Mouse (Mus musculus) myocyte (in vitro differentiated cells): ENCODE data around the gene Miga1.

Experiments used
- MAX ChIP-seq: IDR thresholded peaks from one replicate; pipeline ENCODE4 v1.6.1; 2011; ENCODE audit warnings: low read depth, mild to moderate bottlenecking, control low read depth
- MYOD1 ChIP-seq, 3 experiments: IDR thresholded peaks; one replicate each; pipeline ENCODE4 v1.6.1; 2011; ENCODE audit warnings: control low read depth in 2 of 3, low read depth in 2 of 3, mild to moderate bottlenecking in 2 of 3, moderate library complexity in 1 of 3; ENCODE audit not compliant: insufficient read length in 2 of 3, control insufficient read depth in 1 of 3
- MYOG ChIP-seq, 3 experiments: IDR thresholded peaks; one replicate each; pipeline ENCODE4 v1.6.1; 2011; ENCODE audit warnings: control low read depth in 2 of 3, low read depth in 2 of 3, mild to moderate bottlenecking in 2 of 3; ENCODE audit not compliant: insufficient read length in 2 of 3, control insufficient read depth in 1 of 3, insufficient read depth in 1 of 3
- POLR2A ChIP-seq: IDR thresholded peaks from one replicate; pipeline ENCODE4 v1.6.1; 2011; ENCODE audit warnings: low read depth, mild to moderate bottlenecking, control low read depth, moderate library complexity; ENCODE audit not compliant: insufficient read length
- USF1 ChIP-seq: IDR thresholded peaks from one replicate; pipeline ENCODE4 v1.6.1; 2011; ENCODE audit warnings: low read depth, mild to moderate bottlenecking, control low read depth, moderate library complexity

DNA sequence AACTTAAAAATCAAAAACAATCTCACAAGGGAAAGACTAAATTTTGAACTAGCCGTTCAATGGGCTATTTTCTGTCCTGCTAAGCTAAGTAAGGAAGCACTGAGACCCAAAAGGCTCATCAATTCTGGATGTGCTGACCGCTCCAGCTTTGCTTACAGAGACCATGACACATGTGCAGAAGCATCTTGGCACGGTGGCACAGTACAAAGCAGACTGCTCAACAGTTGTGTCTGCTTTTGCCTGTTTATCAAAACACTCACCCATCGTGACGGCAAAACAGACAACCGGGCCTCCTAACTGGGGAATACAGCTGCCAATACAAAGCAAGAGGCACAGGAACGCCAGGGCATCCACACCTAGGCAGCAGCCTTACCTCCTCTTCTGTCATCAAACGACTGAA is 35.1 kb downstream of the Miga1 start:
- TF ChIP-seq POLR2A (no peak), USF1 (no peak), MAX (no peak), MYOG (IDR thresholded peaks at IDR 0.05; ENCODE audit: control insufficient read depth in 1 of 3, insufficient read depth in 1 of 3, insufficient read length in 2 of 3, low read depth in 2 of 3) (peak in 1 of 3 experiments; percentile 22), MYOD1 (IDR thresholded peaks at IDR 0.05; ENCODE audit: control insufficient read depth in 1 of 3, insufficient read length in 2 of 3, low read depth in 2 of 3) (peak in 1 of 3 experiments; percentile 18)
